Mouse (Mus musculus) cerebellum, postnatal 25 days (tissue): ENCODE measurements around the gene Mcoln1.

Experiments
- DNase-seq, 2 experiments: peaks; one replicate each; pipeline ENCODE4 v3.0.0; 2021; ENCODE audit warnings: mixed read lengths in 2 of 2

Mcoln1 gene

DNA sequence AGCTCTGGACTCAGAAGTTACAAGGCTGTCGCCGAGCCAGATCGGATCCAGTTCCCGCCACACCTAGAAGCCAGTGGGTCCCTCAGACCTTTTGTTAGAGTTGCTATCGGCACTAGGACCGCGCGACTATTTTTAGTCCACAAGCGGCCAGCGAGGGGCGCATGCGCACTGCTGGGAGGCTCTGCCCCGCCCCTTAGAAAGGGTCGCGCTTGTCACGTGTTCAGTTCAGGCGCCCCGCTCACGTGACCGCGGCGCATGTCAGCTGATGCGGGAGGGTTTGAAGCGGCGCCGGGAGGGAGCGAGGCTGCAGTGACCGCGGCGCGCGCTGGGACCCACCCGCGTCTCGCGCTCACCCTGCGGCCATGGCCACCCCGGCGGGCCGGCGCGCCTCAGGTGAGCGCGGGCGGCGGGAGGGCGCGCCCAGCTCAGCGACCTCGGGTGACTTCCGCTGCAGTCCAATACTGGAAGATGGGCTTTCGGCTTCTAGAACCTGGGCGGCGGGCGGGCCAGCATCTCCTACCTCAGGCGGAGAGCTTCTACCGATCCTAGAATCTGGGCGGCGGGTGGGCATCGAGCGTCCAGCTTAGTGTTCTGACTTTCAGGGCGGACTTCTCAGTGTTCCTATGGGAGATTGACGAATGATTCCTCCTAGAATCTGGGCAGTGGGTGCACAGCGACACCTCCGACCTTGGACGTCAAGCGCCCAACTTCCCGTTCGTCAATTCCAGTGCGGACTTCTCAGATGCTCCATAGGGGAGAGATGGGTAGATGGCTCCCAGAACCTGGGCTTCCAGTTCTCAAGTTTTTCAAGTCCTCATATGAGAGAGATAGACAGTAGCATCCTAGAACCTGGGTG lies at the start of gene Mcoln1:
Gene Mcoln1 (plus strand): TSS at position 223 of the 856 bp plus-strand sequence.
- DNase-seq: peak; percentile 99

DNA sequence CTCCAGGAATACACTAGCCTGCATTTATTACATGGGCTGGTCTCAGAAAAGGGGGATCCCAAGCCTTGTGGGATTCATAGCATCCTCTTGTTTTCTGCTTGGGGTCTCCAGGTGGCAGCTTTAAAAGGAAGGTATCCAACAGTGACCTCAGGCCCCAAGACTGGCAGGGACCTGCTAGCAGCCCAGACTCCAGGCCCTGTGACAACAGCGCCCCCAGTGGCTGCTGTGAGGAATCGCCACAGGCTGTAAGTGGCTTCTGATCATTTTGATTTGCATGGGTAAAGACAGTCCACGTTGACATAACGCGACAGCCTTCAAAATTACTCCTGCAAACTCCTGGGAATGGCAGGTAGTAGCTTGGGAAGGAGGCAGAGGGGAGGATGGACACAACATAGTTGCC lies 49.6 kb upstream of the Mcoln1 start:
- peak; percentile 71 to 83 for DNase-seq

DNA sequence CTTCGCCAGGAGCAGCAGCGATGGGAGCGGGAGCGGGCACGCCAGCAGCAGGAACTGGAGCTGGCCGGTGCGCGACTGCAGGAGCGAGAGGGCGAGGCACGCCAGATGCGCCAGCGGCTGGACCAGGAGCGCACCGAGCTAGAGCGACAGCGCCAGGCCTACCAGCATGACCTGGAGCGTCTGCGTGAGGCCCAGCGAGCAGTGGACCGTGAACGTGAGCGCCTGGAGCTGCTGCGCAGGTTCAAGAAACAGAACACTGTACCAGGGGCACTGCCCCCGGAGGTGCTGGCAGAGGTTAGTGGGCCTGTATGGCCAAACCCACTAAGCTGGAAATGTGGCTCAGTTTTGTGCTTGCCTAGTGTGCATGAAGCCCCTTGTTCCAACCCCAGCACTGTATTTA lies 48.3 kb upstream of the Mcoln1 start:
- DNase-seq: no peak

GRCm38 (mm10) chr8:3463248-3463647 lies 37.0 kb upstream of the Mcoln1 start:
- no peak for DNase-seq

GRCm38 (mm10) chr8:3464309-3464708 lies 35.9 kb upstream of the Mcoln1 start:
- peak in 1 of 2 experiments; percentile 38 for DNase-seq

DNA sequence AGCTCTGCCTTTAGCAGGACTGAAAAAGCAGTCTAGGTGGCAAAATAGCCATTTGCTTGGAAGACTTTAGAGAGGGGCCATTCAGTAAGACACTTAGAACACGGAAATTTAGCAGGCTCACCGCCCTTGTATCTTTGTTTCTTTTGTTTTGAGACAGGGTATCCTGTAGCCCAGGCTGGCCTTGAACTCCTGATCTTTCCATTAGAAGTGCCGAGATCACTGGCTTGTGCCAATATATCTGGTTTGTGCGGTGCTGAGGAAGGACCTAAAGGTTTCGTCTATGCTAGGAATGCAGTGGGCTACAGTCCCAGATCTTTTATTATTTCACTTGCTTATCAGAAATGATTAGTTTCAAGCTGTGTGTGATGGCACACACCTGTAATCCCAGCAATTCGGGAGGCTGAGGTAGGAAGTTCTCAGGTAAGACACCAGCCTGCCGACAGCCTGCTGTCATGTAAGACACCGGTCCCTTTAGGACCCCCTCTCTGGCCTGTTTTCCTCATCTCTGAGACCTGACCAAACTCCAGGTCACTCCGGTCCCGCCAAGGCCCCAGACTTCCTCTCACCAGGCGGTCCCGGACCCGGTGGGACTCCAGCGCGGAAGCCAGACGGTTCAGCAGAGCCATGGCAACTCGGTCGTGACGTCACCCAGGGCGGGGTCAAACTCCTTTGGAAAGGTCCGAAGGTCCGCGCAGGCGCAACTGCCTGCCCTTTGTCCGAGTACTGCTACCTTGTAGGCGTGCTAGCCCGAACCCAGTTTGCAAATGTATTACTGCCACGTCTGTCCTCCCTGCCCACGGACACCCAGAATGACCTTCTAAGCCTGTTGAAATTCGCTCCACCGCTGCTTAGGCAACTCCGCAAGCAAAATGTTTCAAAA lies 33.0 kb upstream of the Mcoln1 start, which contains the start of gene Pex11g:
Gene Pex11g (minus strand): TSS at position 675 of the 880 bp plus-strand sequence.
- DNase-seq: peak; percentile 96 to 99

DNA sequence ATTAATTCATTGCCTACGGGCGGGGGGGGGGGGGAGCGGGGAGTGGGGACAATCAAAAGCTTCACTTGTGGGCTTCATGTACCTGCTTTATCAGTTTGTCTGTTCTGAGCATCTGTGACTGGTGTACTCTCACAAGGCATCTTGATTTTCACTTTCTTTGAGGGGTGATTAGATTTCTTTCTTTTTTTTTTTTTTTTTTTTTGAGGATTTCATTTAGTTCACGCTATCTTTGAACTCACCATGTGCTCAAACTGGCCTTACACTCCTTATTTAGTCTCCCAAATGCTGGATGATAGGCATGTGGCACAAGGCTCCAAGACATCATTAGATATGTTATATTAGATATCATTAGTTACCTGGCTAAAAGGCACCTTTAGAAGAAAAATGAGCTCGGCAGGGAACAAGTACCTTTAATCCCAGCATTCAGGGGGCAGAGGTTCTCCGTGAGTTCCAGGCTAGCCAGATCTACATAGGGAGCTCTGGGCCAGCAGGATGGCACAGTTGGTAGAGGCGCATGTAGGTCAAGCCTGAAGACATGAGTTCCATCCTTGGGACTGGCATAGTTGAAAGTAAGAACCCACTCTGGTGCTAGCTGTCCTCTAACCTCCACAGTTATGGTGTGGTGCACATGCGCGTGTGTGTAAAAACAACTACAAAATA lies 32.2 kb upstream of the Mcoln1 start:
- DNase-seq: no peak

GRCm38 (mm10) chr8:3468838-3469237 lies 31.4 kb upstream of the Mcoln1 start:
- DNase-seq: no peak

DNA sequence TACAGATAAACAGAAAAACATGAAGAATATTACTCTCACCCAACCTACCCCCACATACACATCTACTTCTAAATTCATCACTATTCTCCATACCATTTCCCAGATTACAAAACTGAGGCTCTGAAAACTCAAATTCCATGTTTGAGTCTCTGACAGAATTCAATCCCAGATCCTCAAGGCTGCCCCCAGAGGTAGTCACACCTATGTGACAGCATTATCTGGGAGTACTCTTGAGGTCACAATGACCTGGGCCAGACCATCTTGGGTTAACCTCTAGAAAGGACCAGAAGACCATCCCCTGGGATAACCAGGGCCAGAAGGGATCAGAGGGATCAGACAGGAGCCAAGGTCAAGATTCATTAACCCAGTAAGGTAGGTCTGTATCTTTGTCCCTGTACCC lies 29.7 kb upstream of the Mcoln1 start, which contains the start of gene Tex45:
Gene Tex45 (plus strand): TSS at position 301 of the 400 bp plus-strand sequence.
- DNase-seq: no peak

- no peak for DNase-seq
These were observed 24.4 kb upstream of the Mcoln1 start for GRCm38 (mm10) chr8:3475715-3476429.

DNA sequence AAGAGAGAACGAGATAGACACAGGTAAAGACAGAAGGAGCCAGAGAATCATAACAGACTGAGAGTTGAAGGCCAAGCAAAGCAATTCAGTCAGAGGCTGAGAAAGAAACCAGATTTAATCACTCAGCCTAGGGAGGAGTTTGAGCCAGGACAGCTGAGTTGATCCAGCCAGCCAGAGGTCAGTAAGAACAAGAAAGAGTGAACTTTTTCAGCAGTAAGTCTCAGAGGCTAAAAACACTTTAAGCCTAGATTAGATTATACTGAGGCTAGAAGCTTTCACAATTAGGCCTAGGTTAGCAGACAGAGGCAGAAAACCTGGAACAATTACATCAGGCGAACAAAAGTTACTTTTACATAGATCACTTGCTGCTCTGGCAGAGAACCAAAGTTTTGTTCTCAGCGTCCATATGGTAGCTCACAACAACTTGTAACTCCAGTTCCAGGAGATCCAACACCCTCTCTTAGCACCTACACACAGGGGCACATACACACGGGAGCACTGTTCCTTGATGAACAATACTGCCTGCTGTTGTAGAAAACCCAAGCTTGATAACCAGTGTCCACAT lies 20.0 kb upstream of the Mcoln1 start:
- no peak for DNase-seq

DNA sequence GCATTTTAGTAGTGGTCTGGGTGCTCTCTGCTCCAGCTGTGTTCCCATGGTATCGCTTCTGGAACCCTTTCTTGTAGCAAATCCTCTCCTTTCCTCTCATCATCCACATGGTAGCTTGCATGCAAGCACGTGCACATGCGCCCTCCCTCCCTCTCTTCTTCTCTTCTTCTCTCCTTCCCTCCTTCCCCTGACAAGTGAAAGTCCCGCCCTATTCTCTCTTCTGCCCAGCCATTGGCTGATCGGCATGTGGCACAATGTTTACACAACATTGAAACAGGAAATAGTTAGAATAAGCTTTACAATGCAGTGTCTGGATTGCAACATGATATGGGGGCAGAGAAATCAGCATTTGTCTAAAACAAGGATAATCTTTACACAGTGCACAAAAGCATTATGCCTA lies 18.7 kb upstream of the Mcoln1 start:
- DNase-seq: no peak

DNA sequence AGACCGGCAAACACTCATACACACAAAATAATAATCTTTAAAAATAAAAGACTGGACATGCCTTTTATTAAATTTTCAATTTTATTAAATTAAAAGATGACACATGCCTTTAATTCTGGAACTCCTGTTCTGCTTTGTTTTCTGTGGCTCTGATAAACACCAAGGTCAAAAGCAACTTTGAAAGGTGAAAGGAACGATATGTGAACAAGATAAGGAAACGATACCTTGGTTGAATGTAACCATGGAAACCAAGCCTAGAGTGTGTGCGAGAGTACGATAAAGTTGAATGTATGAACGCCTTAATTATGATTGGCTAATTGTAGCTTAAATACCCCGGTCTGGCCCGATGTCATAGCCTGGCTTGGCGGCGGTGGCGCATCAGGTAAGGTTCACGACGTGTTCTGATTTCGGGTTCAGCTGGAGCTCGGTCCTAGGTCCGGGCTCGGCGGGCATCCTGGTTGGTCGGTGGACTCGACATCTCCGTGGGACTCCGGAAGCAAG lies 18.0 kb upstream of the Mcoln1 start:
- DNase-seq: no peak

DNA sequence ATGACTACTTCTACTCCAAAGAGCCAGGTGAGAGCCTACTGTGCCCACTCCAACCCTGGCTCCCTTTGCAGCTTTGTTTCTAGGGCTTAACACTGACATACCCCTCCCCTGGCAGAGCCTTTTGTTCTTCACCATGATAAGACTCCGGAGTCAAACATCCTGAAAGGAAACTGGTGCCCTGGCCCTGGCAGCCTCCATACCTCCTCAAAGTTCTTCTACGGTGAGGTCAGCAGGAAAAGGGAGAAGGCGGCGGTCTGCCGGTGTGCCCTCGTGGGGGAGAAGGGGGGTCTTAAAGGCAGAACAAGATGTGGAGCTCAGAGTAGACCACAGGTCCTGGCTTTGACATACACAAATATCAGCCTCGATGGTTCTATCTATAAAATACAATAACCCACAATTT lies 16.7 kb upstream of the Mcoln1 start:
- no peak for DNase-seq

- DNase-seq: no peak
These were observed 15.1 kb upstream of the Mcoln1 start for GRCm38 (mm10) chr8:3485192-3485591.

DNA sequence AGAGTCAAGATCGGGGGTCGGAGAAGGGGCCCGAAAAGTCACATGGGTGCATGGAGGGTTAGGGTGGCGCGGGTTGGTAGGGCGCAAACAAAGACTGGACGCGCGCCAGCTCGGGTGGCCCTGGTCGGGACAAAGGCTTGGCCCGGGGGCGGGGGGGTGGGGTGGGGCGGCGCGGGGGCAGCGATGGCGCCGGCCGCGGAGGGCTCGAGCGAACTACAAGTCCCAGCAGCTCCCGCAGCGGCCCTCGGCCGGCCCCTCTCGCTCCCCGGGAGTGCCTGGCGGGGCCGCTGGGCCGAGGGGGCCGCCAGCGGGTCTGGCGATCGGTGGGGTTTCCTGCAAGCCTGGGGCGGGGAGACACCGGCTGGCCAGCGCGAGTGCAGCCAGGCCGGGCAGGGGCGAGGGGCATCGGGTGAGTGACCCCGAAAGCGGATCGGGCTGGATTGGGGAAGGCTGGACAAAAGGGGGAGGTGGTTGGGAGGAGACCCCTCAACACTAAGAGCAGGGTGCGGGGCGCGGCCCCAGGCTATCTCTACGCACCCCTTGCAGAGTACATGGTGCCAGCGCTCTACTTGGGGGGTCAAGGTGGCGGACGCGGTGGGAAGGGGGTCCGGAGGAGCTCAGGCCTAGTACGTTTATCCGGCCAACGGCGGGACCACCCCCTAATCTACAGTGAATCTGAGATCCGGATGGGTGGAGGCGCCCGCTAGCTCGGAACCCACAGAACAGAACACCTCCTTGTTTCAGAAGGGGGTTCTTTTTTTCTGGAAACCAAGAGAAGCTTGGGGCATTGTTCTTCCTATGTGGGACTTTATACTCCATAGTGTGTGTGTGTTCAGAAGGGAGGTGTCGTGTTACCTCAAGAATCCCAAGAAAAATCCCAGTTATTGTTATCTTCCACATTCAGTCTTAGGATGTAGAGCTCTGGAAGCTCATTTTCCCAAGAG lies 7.1 kb upstream of the Mcoln1 start, which contains the start of gene Zfp358:
Gene Zfp358 (plus strand): TSS at position 238 of the 944 bp plus-strand sequence.
- DNase-seq: peak; percentile 80 to 88

GRCm38 (mm10) chr8:3493845-3494208 lies 6.4 kb upstream of the Mcoln1 start:
- DNase-seq: no peak

DNA sequence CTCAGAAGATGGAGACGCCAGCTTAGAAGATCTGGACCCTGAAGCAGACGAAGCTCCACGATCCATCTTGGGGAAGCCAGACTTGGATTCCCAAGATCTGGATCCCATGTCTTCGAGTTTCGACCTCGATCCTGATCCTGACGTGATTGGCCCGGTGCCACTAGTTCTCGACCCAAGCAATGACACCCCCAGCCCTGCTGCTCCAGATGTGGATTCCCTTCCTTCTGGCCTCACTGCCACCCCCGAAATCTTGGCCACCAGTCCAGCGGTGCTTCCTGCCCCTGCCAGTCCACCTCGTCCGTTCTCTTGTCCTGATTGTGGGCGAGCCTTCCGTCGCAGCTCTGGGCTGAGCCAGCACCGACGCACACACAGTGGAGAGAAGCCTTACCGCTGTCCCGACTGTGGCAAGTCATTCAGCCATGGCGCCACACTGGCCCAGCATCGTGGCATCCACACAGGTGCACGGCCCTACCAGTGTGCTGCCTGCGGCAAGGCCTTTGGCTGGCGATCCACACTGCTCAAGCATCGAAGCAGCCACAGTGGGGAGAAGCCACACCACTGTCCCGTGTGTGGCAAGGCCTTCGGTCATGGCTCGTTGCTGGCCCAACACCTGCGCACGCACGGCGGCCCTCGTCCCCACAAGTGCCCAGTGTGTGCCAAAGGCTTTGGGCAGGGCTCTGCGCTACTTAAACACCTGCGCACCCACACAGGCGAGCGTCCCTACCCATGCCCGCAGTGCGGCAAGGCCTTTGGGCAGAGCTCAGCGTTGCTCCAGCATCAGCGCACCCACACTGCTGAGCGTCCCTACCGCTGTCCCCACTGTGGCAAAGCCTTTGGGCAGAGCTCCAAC lies 4.5 kb upstream of the Mcoln1 start:
- DNase-seq: peak in 1 of 2 experiments; percentile 34

DNA sequence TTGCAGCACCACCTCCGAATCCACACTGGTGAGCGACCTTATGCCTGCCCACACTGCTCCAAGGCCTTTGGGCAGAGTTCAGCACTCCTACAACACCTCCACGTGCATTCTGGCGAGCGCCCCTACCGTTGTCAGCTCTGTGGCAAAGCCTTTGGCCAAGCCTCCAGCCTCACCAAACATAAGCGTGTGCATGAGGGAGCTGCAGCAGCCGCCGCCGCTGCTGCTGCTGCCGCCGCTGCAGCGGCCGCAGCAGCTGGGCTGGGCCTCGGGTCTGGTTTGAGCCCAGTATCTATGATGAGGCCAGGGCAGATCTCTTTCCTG lies 3.9 kb upstream of the Mcoln1 start:
- no peak for DNase-seq

GRCm38 (mm10) chr8:3498583-3498982 lies 1.7 kb upstream of the Mcoln1 start:
- no peak for DNase-seq
